Mouse (Mus musculus) MEL (cell line): ENCODE results near the gene Tspan17. TPM values are rescaled to one million over a fixed set of nuclear protein-coding genes. Genes with fewer than 3 reads are reported as not detected.

ENCODE experiments used
- DNase-seq: peaks from one replicate; pipeline ENCODE4 v3.0.0; 2011; ENCODE audit warnings: low read depth, low spot score
- H3K27ac ChIP-seq: 2 replicates; pipeline ENCODE4 v1.5.1; 2012; ENCODE audit warnings: low read depth, mild to moderate bottlenecking, control low read depth, low read length, moderate library complexity; ENCODE audit not compliant: control insufficient read depth
- H3K27me3 ChIP-seq, 2 experiments: fragments of 150-350 bp in 1 of 2; sonication (generic) in 1 of 2; 2 replicates each; pipeline ENCODE4 v1.6.1; 2012; ENCODE audit warnings: low read length in 2 of 2, mild to moderate bottlenecking in 2 of 2, improper control_type of control experiment in 1 of 2, moderate library complexity in 1 of 2; ENCODE audit not compliant: insufficient read depth in 2 of 2, control insufficient read depth in 1 of 2
- H3K36me3 ChIP-seq, 2 experiments: 2 replicates each; pipeline ENCODE4 v1.6.1; 2012 to 2014; ENCODE audit warnings: low read length in 2 of 2, improper control_type of control experiment in 1 of 2, inconsistent platforms in 1 of 2, mild to moderate bottlenecking in 1 of 2; ENCODE audit not compliant: insufficient read depth in 2 of 2, control insufficient read depth in 1 of 2
- H3K4me1 ChIP-seq, 2 experiments: fragments of 150-350 bp in 1 of 2; sonication (generic) in 1 of 2; 2 replicates each; pipeline ENCODE4 v1.6.1; 2012; ENCODE audit warnings: low read length in 2 of 2, improper control_type of control experiment in 1 of 2, mild to moderate bottlenecking in 1 of 2; ENCODE audit not compliant: insufficient read depth in 2 of 2, control insufficient read depth in 1 of 2
- H3K4me3 ChIP-seq, 2 experiments: fragments of 150-350 bp in 1 of 2; sonication (generic) in 1 of 2; 2 replicates each; pipeline ENCODE4 v1.5.1; 2012; ENCODE audit warnings: low read depth in 2 of 2, low read length in 2 of 2, mild to moderate bottlenecking in 2 of 2, moderate library complexity in 2 of 2, control low read depth in 1 of 2, improper control_type of control experiment in 1 of 2; ENCODE audit not compliant: control insufficient read depth in 1 of 2, insufficient read depth in 1 of 2
- H3K79me2 ChIP-seq: 2 replicates; pipeline ENCODE4 v1.6.1; 2012; ENCODE audit warnings: mild to moderate bottlenecking, low read length, moderate library complexity; ENCODE audit not compliant: control insufficient read depth, poor library complexity, insufficient read depth
- H3K9ac ChIP-seq: 2 replicates; pipeline ENCODE4 v1.6.1; 2012; ENCODE audit warnings: low read depth, mild to moderate bottlenecking, control low read depth, low read length, moderate library complexity; ENCODE audit not compliant: control insufficient read depth, poor library complexity, severe bottlenecking
- H3K9me3 ChIP-seq: fragments of 150-350 bp; sonication (generic); replicated peaks from 2 replicates; pipeline ENCODE4 v1.6.1; 2012; ENCODE audit warnings: mild to moderate bottlenecking, low read length, improper control_type of control experiment, moderate library complexity; ENCODE audit not compliant: insufficient read depth
- BHLHE40 ChIP-seq: IDR thresholded peaks from 2 replicates; pipeline ENCODE4 v1.6.1; 2012; ENCODE audit warnings: low read depth, mild to moderate bottlenecking, inconsistent platforms, low read length, improper control_type of control experiment, borderline replicate concordance
- CHD1 ChIP-seq: IDR thresholded peaks from 2 replicates; pipeline ENCODE4 v1.6.1; 2012; ENCODE audit warnings: low read depth, mild to moderate bottlenecking, inconsistent platforms, low read length, improper control_type of control experiment
- CHD2 ChIP-seq: IDR thresholded peaks from 2 replicates; pipeline ENCODE4 v1.6.1; 2011; ENCODE audit warnings: low read length, improper control_type of control experiment
- ELF1 ChIP-seq: IDR thresholded peaks from 2 replicates; pipeline ENCODE4 v1.6.1; 2014; ENCODE audit warnings: low read depth, mild to moderate bottlenecking, inconsistent platforms, low read length, improper control_type of control experiment, moderate library complexity
- HCFC1 ChIP-seq: IDR thresholded peaks from 2 replicates; pipeline ENCODE4 v1.6.1; 2012; ENCODE audit warnings: low read depth, mild to moderate bottlenecking, inconsistent platforms, low read length, improper control_type of control experiment, moderate library complexity
- KAT2A ChIP-seq: conservative IDR thresholded peaks from 2 replicates; pipeline ENCODE4 v1.6.1; 2012; ENCODE audit warnings: low read depth, low read length, improper control_type of control experiment, inconsistent platforms
- MAFK ChIP-seq: IDR thresholded peaks from 2 replicates; pipeline ENCODE4 v1.6.1; 2011; ENCODE audit warnings: low read depth, mild to moderate bottlenecking, low read length, improper control_type of control experiment, borderline replicate concordance
- MAX ChIP-seq: IDR thresholded peaks from 2 replicates; pipeline ENCODE4 v1.6.1; 2011; ENCODE audit warnings: low read length, improper control_type of control experiment
- MEF2A ChIP-seq: IDR thresholded peaks from 2 replicates; pipeline ENCODE4 v1.6.1; 2014; ENCODE audit warnings: low read depth, mild to moderate bottlenecking, inconsistent platforms, low read length, improper control_type of control experiment; ENCODE audit not compliant: poor library complexity, insufficient replicate concordance, severe bottlenecking; ENCODE audit errors: extremely low read depth
- POLR2A ChIP-seq, 2 experiments: IDR thresholded peaks; 2 replicates each; pipeline ENCODE4 v1.6.1; 2011 to 2012; ENCODE audit warnings: low read length in 2 of 2, mild to moderate bottlenecking in 2 of 2, control low read depth in 1 of 2, improper control_type of control experiment in 1 of 2, low read depth in 1 of 2, moderate library complexity in 1 of 2; ENCODE audit not compliant: control insufficient read depth in 1 of 2, insufficient read depth in 1 of 2, poor library complexity in 1 of 2
- POLR2AphosphoS2 ChIP-seq: IDR thresholded peaks from 2 replicates; pipeline ENCODE4 v1.6.1; 2011; ENCODE audit warnings: low read length, improper control_type of control experiment
- RCOR1 ChIP-seq: IDR thresholded peaks from 2 replicates; pipeline ENCODE4 v1.6.1; 2012; ENCODE audit warnings: low read depth, mild to moderate bottlenecking, inconsistent platforms, low read length, improper control_type of control experiment
- SIN3A ChIP-seq: IDR thresholded peaks from 2 replicates; pipeline ENCODE4 v1.6.1; 2012; ENCODE audit warnings: low read length, improper control_type of control experiment, inconsistent platforms
- SMC3 ChIP-seq: IDR thresholded peaks from 2 replicates; pipeline ENCODE4 v1.6.1; 2011; ENCODE audit warnings: low read depth, low read length, improper control_type of control experiment
- TAL1 ChIP-seq: IDR thresholded peaks from 2 replicates; pipeline ENCODE4 v1.6.1; 2012; ENCODE audit warnings: mild to moderate bottlenecking, inconsistent platforms, low read length, moderate library complexity, mixed read lengths
- TBP ChIP-seq: IDR thresholded peaks from 2 replicates; pipeline ENCODE4 v1.8.0; 2011; ENCODE audit warnings: low read depth, low read length, improper control_type of control experiment
- TCF12 ChIP-seq: IDR thresholded peaks from 2 replicates; pipeline ENCODE4 v1.6.1; 2014; ENCODE audit warnings: low read depth, mild to moderate bottlenecking, inconsistent platforms, low read length, improper control_type of control experiment, moderate library complexity
- UBTF ChIP-seq: IDR thresholded peaks from 2 replicates; pipeline ENCODE4 v1.6.1; 2012; ENCODE audit warnings: low read depth, mild to moderate bottlenecking, inconsistent platforms, low read length, improper control_type of control experiment, moderate library complexity, borderline replicate concordance; ENCODE audit not compliant: insufficient read depth
- USF1 ChIP-seq: IDR thresholded peaks from 2 replicates; pipeline ENCODE4 v1.6.1; 2014; ENCODE audit warnings: low read depth, mild to moderate bottlenecking, inconsistent platforms, low read length, improper control_type of control experiment, moderate library complexity
- ZC3H11A ChIP-seq: IDR thresholded peaks from 2 replicates; pipeline ENCODE4 v1.6.1; 2012; ENCODE audit warnings: low read depth, mild to moderate bottlenecking, inconsistent platforms, low read length, improper control_type of control experiment
- ZKSCAN1 ChIP-seq: IDR thresholded peaks from 2 replicates; pipeline ENCODE4 v1.6.1; 2012; ENCODE audit warnings: low read depth, mild to moderate bottlenecking, inconsistent platforms, low read length, improper control_type of control experiment, moderate library complexity
- ZNF384 ChIP-seq: IDR thresholded peaks from 2 replicates; pipeline ENCODE4 v1.6.1; 2012; ENCODE audit warnings: low read depth, mild to moderate bottlenecking, inconsistent platforms, low read length, improper control_type of control experiment
- polyA plus RNA-seq, 2 experiments: library from polyadenylated mRNA; stranded (reverse) in 1 of 2; unstranded in 1 of 2; fragments of >175 nt in 1 of 2; fragments of >200 nt in 1 of 2; gene quantifications; 2 replicates each; pipeline versions ENCODE4 v1.2.1 to v1.2.4; 2012; ENCODE audit warnings: low replicate concordance in 2 of 2, low read depth in 1 of 2; ENCODE audit not compliant: insufficient read length in 2 of 2, insufficient read depth in 1 of 2, missing spikeins in 1 of 2
- total RNA-seq: library from RNA; depleted of rRNA; stranded (reverse); fragments of 300-350 nt; gene quantifications from 2 replicates; pipeline ENCODE4 v1.2.3, GENCODE M21; 2012

Gene Tspan17
- total and polyA plus RNA-seq, 3 experiments = 4.1 to 23.0 TPM; not detected in 1

DNA sequence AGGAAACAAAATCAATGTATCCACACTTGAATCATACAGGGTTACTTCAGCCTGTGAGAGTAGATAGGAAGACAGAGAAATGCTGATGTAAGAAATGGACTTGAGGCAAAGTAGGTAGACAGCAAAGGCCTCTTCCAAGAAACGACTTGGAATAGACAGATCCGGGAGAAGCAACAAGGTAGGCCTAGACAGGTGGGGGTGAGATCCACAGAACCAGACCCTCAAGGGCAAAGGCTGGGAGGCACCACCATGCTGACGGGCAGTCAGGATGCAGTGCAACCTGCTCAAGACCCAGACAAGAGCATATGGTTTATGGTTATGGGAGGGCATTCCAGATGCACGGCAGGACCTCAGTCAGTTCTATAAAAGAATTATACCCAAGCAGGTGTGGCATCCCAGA, 22.2 kb upstream of the Tspan17 start:
- Histone ChIP-seq H3K4me1 (no peaks in the 10 kb centered on the region), H3K9me3 (no peaks in the 10 kb centered on the region)
- TF ChIP-seq TBP = no peak
- TF ChIP-seq USF1 = no peak
- no peak for TF ChIP-seq MAFK
- TF ChIP-seq CHD2 = no peak
- no peak for TF ChIP-seq SIN3A
- no peak for TF ChIP-seq POLR2A (IDR thresholded peaks at IDR 0.05; ENCODE audit: control insufficient read depth in 1 of 2, insufficient read depth in 1 of 2, low read depth in 1 of 2, low read length in 2 of 2, poor library complexity in 1 of 2)
- no peak for TF ChIP-seq HCFC1
- no peak for TF ChIP-seq TCF12
- no peak for TF ChIP-seq RCOR1
- no peak for TF ChIP-seq UBTF
- no peak for TF ChIP-seq MEF2A
- no peak for TF ChIP-seq ZNF384
- no peak for TF ChIP-seq BHLHE40
- no peak for TF ChIP-seq MAX
- no peak for TF ChIP-seq ZC3H11A
- no peak for TF ChIP-seq TAL1
- TF ChIP-seq POLR2AphosphoS2 = no peak
- TF ChIP-seq SMC3 = no peak
- TF ChIP-seq, all 39 proteins: peak for 0
- Histone ChIP-seq H3K9ac (no peak overlapping the region), H3K27me3 (no peaks in the 10 kb centered on the region), H3K36me3 (no peaks in the 10 kb centered on the region), H3K27ac (no peak overlapping the region), H3K79me2 (no peaks in the 10 kb centered on the region), H3K4me3 (no peak overlapping the region)
- DNase-seq = no peak

DNA sequence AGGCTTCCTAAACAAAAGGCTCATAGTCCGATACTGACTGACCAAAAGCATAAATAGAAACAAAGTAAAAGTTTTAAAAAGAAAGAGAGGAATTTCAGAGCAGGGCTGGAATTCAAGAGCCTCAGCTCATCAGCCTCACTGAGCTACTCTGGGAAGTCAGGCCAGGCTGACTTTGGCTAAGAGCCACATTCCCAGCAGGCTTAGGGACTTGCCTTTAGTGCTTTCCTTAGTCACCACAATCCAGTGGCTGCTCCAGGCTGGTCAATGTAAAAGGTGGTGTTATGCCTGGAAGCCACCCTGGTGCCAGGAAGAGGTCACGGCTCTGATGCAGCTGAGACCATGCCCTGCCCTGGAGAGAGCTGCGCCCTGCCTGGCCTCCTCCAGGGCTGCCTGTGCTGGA, 8.6 kb upstream of the Tspan17 start:
- Histone ChIP-seq H3K27ac (no peak overlapping the region), H3K79me2 (no peaks in the 10 kb centered on the region), H3K4me3 (no peak overlapping the region), H3K36me3 (no peaks in the 10 kb centered on the region), H3K4me1 (no peaks in the 10 kb centered on the region), H3K27me3 (peaks cover 3 to 15% of the 10 kb centered on the region in 2 experiments; a peak in 3 of 4 replicates), H3K9me3 (no peaks in the 10 kb centered on the region), H3K9ac (no peak overlapping the region)
- no peak for DNase-seq
- TF ChIP-seq TBP = no peak
- TF ChIP-seq KAT2A = no peak
- no peak for TF ChIP-seq SIN3A
- no peak for TF ChIP-seq TCF12
- TF ChIP-seq BHLHE40 = no peak
- no peak for TF ChIP-seq ZKSCAN1
- no peak for TF ChIP-seq CHD2
- no peak for TF ChIP-seq POLR2AphosphoS2
- TF ChIP-seq CHD1 = no peak
- TF ChIP-seq ELF1 = no peak
